Mouse (Mus musculus) erythroblast, embryonic 14.5 days (primary cell): Measurements from ENCODE around the gene Tpm3-rs7.
"Not testable (repeated sequence)": the region's sequence is repeated elsewhere in the genome, so short reads cannot be mapped to it uniquely, and the experiment has no call there.

ENCODE experiments used
- GATA1 ChIP-seq: IDR thresholded peaks from 2 replicates; pipeline ENCODE4 v1.6.1; 2012; ENCODE audit warnings: low read length, inconsistent platforms, mixed read lengths
- TAL1 ChIP-seq: IDR thresholded peaks from 3 replicates; pipeline ENCODE4 v1.6.1; 2012; ENCODE audit warnings: low read length, inconsistent platforms, mixed read lengths

DNA sequence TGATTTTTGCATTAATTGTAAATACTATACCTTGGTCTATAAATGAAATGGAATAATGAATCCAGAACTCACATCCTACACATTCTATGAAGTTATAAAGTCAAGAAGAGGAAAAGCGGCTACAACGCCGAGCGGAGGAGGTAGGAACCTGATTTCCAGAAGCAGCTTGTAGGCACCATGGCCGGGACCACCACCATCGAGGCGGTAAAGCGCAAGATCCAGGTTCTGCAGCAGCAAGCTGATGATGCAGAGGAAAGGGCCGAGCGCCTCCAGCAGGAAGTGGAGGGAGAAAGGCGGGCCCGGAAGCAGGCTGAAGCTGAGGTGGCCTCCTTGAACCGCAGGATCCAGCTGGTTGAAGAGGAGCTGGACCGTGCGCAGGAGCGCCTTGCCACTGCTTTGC lies at the start of gene Tpm3-rs7:
- not testable (repeated sequence) for TF ChIP-seq GATA1, TAL1
